16 mouse cellular contexts compared by ENCODE assay signal in the genomic region with DNA sequence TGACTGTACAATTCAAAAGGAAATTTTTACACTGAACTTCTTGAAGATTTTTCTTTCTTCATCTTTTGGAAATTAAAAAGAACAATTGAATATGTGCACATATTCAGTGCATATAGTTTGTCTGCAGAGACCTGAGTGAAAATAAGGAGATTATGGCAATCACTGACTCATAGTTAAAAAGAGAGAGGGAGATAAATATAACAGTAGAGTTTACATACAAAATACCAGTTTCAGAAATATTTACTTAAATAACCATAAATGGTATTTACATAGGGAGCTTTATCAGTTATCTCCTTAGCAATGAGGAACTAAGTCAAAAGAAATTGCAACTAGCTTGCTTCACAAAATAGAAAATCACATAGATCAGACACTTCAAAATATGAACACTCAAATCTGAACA.
"Had no signal": no experiment of that assay in that cellular context is flagged by ENCODE, and none has a peak within 500 bp of the region (broad histone marks: within the 10 kb centered on the region; RNA-seq: fewer than 3 reads in every experiment).

No protein-coding gene starts in this region.

- DNase-seq: retina, postnatal 1 day; right cerebral cortex, adult 18-20 months; right cerebral cortex, postnatal 14 days; right cerebral cortex, postnatal 25 days; right cerebral cortex, postnatal 4 days; spleen, adult 18-20 months; thymus, adult 18-20 months; thymus, adult 2 months; thymus, postnatal 14 days; thymus, postnatal 25 days; thymus, postnatal 36 days; thymus, postnatal 4 days had no signal

- H3K9ac ChIP-seq: neural tube, embryonic 13.5 days; neural tube, embryonic 15.5 days; stomach, embryonic 15.5 days had no signal

- H3K27me3 ChIP-seq: neural tube, embryonic 13.5 days; neural tube, embryonic 15.5 days; stomach, embryonic 15.5 days had no signal

- H3K4me1 ChIP-seq: neural tube, embryonic 13.5 days; neural tube, embryonic 15.5 days; stomach, embryonic 15.5 days had no signal

- H3K36me3 ChIP-seq: neural tube, embryonic 13.5 days; neural tube, embryonic 15.5 days; stomach, embryonic 15.5 days had no signal

- H3K4me2 ChIP-seq: neural tube, embryonic 13.5 days; neural tube, embryonic 15.5 days; stomach, embryonic 15.5 days had no signal

- H3K27ac ChIP-seq: neural tube, embryonic 13.5 days; neural tube, embryonic 15.5 days; stomach, embryonic 15.5 days; stomach, postnatal 0 days had no signal

- H3K9me3 ChIP-seq: neural tube, embryonic 13.5 days; neural tube, embryonic 15.5 days; stomach, embryonic 15.5 days had no signal

- H3K4me3 ChIP-seq: neural tube, embryonic 13.5 days; neural tube, embryonic 15.5 days; stomach, embryonic 15.5 days had no signal
